Mouse (Mus musculus): ENCODE measurements around the gene Olfr139. TPM values are rescaled to one million over a fixed set of nuclear protein-coding genes. Genes with fewer than 3 reads are reported as not detected.

Olfr139 gene
- not detected for total RNA-seq (2021)
- long read RNA-seq, experiment 1 = 0 reads
- long read RNA-seq, experiment 2 = 0 reads

GRCm38 (mm10) chr11:74056451-74056850 is at the start of gene Olfr139, which contains the start of gene Olfr399:
Gene Olfr139, minus strand, starts transcription at chr11:74056551.
Gene Olfr399, minus strand, starts transcription at chr11:74056615.
- DNase-seq (ENCODE audit: low spot score in 2 of 2) = no peak

GRCm38 (mm10) chr11:74105066-74105465 is 48.7 kb upstream of the Olfr139 start:
- no peak for DNase-seq (ENCODE audit: low spot score in 2 of 2)

- DNase-seq (ENCODE audit: low spot score in 2 of 2) = no peak
Measured at GRCm38 (mm10) chr11:74101507-74101906, 45.2 kb upstream of the Olfr139 start.

GRCm38 (mm10) chr11:74100724-74101123 is 44.4 kb upstream of the Olfr139 start:
- DNase-seq (ENCODE audit: low spot score in 2 of 2) = no peak

GRCm38 (mm10) chr11:74069655-74070054 is 13.3 kb upstream of the Olfr139 start, which contains the start of gene Zfp616:
Gene Zfp616, plus strand, starts transcription at chr11:74069955.
- DNase-seq (ENCODE audit: low spot score in 2 of 2) = no peak

GRCm38 (mm10) chr11:74051347-74051746 is 5.0 kb downstream of the Olfr139 start:
- DNase-seq (ENCODE audit: low spot score in 2 of 2) = no peak

Other genes starting within 250 kb of the Olfr139 start
- gene Olfr392, start 239.5 kb downstream of the Olfr139 start, total RNA-seq (2021) = not detected
- gene Olfr393, start 205.1 kb downstream of the Olfr139 start, total RNA-seq (2021) = not detected
- gene Olfr394, start 165.8 kb downstream of the Olfr139 start, total RNA-seq (2021) = not detected
- not detected for gene Olfr395, start 147.3 kb downstream of the Olfr139 start, total RNA-seq (2021)
- not detected for gene Olfr23, start 119.9 kb downstream of the Olfr139 start, total RNA-seq (2021)
- gene Olfr397, start 95.7 kb downstream of the Olfr139 start, total RNA-seq (2021) = not detected
- gene Olfr398, start 66.1 kb downstream of the Olfr139 start, total RNA-seq (2021) = not detected
- not detected for gene Olfr399, start 64 bp upstream of the Olfr139 start, total RNA-seq (2021)
- not detected for gene Zfp616, start 13.4 kb upstream of the Olfr139 start, total RNA-seq (2021)
- not detected for gene Olfr401, start 57.2 kb upstream of the Olfr139 start, total RNA-seq (2021)
- not detected for gene Olfr402, start 97.0 kb upstream of the Olfr139 start, total RNA-seq (2021)
- not detected for gene Olfr403, start 129.7 kb upstream of the Olfr139 start, total RNA-seq (2021)
- gene Olfr43, start 154.8 kb upstream of the Olfr139 start, total RNA-seq (2021) = not detected
- gene Olfr406, start 203.3 kb upstream of the Olfr139 start, total RNA-seq (2021) = not detected
- gene Olfr59, start 227.2 kb upstream of the Olfr139 start, total RNA-seq (2021) = not detected

Measured in adrenal gland, postnatal 4 days (tissue).